Mouse (Mus musculus) kidney, embryonic 15.5 days (tissue): ENCODE measurements around the gene Opn5. TPM values are rescaled to one million over a fixed set of nuclear protein-coding genes. Genes with fewer than 3 reads are reported as not detected.

Source experiments
- ATAC-seq: fragments of 200-750 bp; cut with Nextera tagmentation; replicated peaks from 2 replicates; pipeline ENCODE4 v1.8.0; 2017; ENCODE audit warnings: moderate TSS enrichment; ENCODE audit not compliant: low FRiP score
- H3K27ac ChIP-seq: fragments of 300-500 bp; sonication (generic); 2 replicates; pipeline ENCODE4 v1.5.1; 2015; ENCODE audit warnings: mild to moderate bottlenecking, inconsistent platforms
- H3K27me3 ChIP-seq: fragments of 300-500 bp; sonication (generic); 2 replicates; pipeline ENCODE4 v1.6.1; 2015; ENCODE audit warnings: inconsistent platforms
- H3K36me3 ChIP-seq: fragments of 300-500 bp; sonication (generic); 2 replicates; pipeline ENCODE4 v1.6.1; 2015; ENCODE audit warnings: inconsistent platforms
- H3K4me1 ChIP-seq: fragments of 300-500 bp; sonication (generic); 2 replicates; pipeline ENCODE4 v1.6.1; 2015; ENCODE audit warnings: inconsistent platforms
- H3K4me2 ChIP-seq: fragments of 300-500 bp; sonication (generic); 2 replicates; pipeline ENCODE4 v1.6.1; 2015; ENCODE audit warnings: moderate library complexity, mild to moderate bottlenecking, inconsistent platforms
- H3K4me3 ChIP-seq: fragments of 300-500 bp; sonication (generic); replicated peaks from 2 replicates; pipeline ENCODE4 v1.5.1; 2015; ENCODE audit warnings: mild to moderate bottlenecking, inconsistent platforms
- H3K9ac ChIP-seq: fragments of 300-500 bp; sonication (generic); 2 replicates; pipeline ENCODE4 v1.6.1; 2015; ENCODE audit warnings: mild to moderate bottlenecking, inconsistent platforms
- H3K9me3 ChIP-seq: fragments of 300-500 bp; sonication (generic); replicated peaks from 2 replicates; pipeline ENCODE4 v1.6.1; 2016; ENCODE audit warnings: inconsistent platforms
- WGBS: fragments of 180-500 bp; shearing (Covaris S2); methylation state at CpG from one replicate; pipeline ENCODE4 v1.1.7; 2015; ENCODE audit warnings: mixed read lengths; 5-methylcytosine and 5-hydroxymethylcytosine counted together
- polyA plus RNA-seq: library from polyadenylated mRNA; unstranded; fragments of >200 nt; fragmentation: Nextera tagmentation; extraction: Ambion mirVana; gene quantifications from 2 replicates; pipeline ENCODE4 v1.2.1, GENCODE M21; 2015

Gene Opn5
- 0.22 and 0.23 TPM in 2 replicates for polyA plus RNA-seq

GRCm38 (mm10) chr17:42611295-42611694 lies at the start of gene Opn5:
Gene Opn5 (minus strand): TSS chr17:42611395.
- Histone ChIP-seq H3K4me3 (no peak within 1 kb of the TSS), H3K9me3 (no peaks in the 10 kb centered on the region), H3K4me2 (no peak within 1 kb of the TSS), H3K4me1 (peaks cover 6% of the 10 kb centered on the region; the same call in 1 of the 2 replicates), H3K27ac (no peak within 1 kb of the TSS), H3K36me3 (no peaks in the 10 kb centered on the region), H3K9ac (no peak within 1 kb of the TSS), H3K27me3 (no peaks in the 10 kb centered on the region)
- no peak for ATAC-seq
- 80% methylated on average over 8 of the region's 8 CpGs for WGBS

GRCm38 (mm10) chr17:42658634-42659422 lies 47.6 kb upstream of the Opn5 start:
- Histone ChIP-seq H3K27me3 (no peaks in the 10 kb centered on the region), H3K36me3 (no peaks in the 10 kb centered on the region), H3K9me3 (no peaks in the 10 kb centered on the region), H3K4me2 (peak overlapping the region; percentile 45), H3K4me1 (no peaks in the 10 kb centered on the region), H3K27ac (no peak overlapping the region), H3K4me3 (no peak overlapping the region), H3K9ac (no peak overlapping the region)
- peak; percentile 67; the same call in 1 of the 2 replicates for ATAC-seq
- 25% methylated on average over 14 of the region's 14 CpGs for WGBS

GRCm38 (mm10) chr17:42643416-42643815 lies 32.2 kb upstream of the Opn5 start:
- Histone ChIP-seq H3K27me3 (no peaks in the 10 kb centered on the region), H3K36me3 (no peaks in the 10 kb centered on the region), H3K4me1 (no peaks in the 10 kb centered on the region), H3K9me3 (no peaks in the 10 kb centered on the region), H3K9ac (no peak overlapping the region), H3K27ac (no peak overlapping the region), H3K4me3 (no peak overlapping the region), H3K4me2 (no peak overlapping the region)
- no peak for ATAC-seq
- 89% methylated on average over 3 of the region's 3 CpGs for WGBS

DNA sequence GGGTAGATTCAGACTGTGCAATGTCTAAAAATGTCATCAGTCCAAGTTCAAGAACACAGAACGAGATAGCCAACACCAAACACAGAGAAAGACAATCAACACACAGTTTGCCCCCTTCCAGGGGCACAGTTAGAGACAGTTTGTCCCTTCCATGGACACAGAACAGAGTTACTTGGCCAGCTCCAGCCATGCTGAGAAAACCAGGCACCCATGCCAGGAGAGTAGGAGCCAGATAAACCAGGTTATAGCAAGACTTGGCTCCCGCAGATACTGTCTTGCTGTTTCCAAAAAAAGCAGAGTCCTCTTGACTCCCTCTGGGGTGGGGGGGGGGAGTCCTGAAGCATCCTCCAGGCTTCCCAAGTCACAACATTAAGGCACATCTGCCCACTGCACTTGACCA lies 19.0 kb upstream of the Opn5 start:
- H3K27me3 ChIP-seq = no peaks in the 10 kb centered on the region
- H3K4me2 ChIP-seq = no peak overlapping the region
- no peak overlapping the region for H3K4me3 ChIP-seq
- no peak overlapping the region for H3K9ac ChIP-seq
- ATAC-seq = no peak
- 93% methylated on average over 2 of the region's 2 CpGs for WGBS
- no peaks in the 10 kb centered on the region for H3K4me1 ChIP-seq
- no peaks in the 10 kb centered on the region for H3K9me3 ChIP-seq
- no peaks in the 10 kb centered on the region for H3K36me3 ChIP-seq
- no peak overlapping the region for H3K27ac ChIP-seq

DNA sequence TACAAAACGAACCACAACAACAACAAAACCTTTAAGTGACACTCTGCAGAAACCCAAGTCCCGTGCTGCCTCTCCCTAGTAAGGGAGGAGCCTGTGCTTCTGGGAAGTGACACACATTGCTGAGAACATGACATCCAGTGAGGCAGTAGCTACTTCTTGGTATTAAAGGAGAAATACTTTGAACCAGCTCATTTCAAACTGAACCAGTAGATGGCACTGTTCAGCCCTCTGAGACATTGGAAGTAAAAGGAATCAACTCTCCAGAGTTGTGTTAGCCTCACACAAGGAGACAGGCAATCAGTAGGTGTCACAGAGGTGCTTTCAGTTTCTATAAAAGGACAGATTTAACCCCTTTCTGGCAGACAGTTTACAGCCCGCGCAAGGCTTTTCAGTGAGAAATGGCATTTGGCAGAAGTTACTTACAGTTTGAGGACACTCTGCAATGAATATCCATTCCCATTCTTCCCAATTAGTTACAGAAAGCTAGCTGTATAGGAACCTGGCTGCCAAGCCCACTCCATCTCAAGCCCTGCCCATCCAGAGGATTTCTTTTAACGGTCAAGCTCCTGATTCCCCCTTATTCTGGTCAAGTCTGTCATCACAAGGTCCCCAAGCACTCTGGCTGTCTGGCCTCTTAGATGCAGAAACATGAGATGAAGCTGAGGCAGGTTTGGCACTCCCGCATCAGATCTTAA lies 2.0 kb upstream of the Opn5 start:
- no peak overlapping the region for H3K4me2 ChIP-seq
- ATAC-seq = peak; percentile 54
- H3K27ac ChIP-seq = no peak overlapping the region
- H3K27me3 ChIP-seq = no peaks in the 10 kb centered on the region
- H3K4me3 ChIP-seq = no peak overlapping the region
- H3K4me1 ChIP-seq = 0 out of 2 replicates have a peak, but pooled peaks cover 3% of the 10 kb centered on the region
- no peak overlapping the region for H3K9ac ChIP-seq
- H3K36me3 ChIP-seq = no peaks in the 10 kb centered on the region
- H3K9me3 ChIP-seq = no peaks in the 10 kb centered on the region
- WGBS = 34% methylated on average over 6 of the region's 6 CpGs

DNA sequence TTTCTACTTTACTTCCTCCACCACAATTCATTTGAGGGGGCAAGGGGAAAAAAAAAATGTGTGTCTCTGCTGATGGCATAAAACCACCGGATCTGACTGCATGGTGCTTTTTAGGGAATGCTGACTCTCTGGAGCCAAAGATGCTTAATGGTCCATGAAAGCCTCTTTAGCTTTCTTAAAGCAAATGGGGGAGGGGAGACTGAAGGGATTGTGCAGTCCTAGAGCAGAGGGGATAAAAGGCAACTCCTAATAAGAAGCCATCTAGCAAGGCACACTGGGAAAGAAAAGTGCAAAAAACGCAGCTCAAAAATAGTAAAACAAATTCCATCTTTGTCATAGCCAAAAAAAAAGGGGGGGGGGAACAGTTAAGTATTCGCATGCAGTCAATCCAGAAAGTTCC lies 2.9 kb downstream of the Opn5 start:
- 27% methylated on average over 3 of the region's 3 CpGs for WGBS
- no peak overlapping the region for H3K4me2 ChIP-seq
- ATAC-seq = peak; percentile 82
- H3K9ac ChIP-seq = no peak overlapping the region
- no peaks in the 10 kb centered on the region for H3K27me3 ChIP-seq
- peaks cover 6% of the 10 kb centered on the region; the same call in 1 of the 2 replicates for H3K4me1 ChIP-seq
- no peaks in the 10 kb centered on the region for H3K36me3 ChIP-seq
- no peak overlapping the region for H3K27ac ChIP-seq
- no peaks in the 10 kb centered on the region for H3K9me3 ChIP-seq
- H3K4me3 ChIP-seq = no peak overlapping the region

DNA sequence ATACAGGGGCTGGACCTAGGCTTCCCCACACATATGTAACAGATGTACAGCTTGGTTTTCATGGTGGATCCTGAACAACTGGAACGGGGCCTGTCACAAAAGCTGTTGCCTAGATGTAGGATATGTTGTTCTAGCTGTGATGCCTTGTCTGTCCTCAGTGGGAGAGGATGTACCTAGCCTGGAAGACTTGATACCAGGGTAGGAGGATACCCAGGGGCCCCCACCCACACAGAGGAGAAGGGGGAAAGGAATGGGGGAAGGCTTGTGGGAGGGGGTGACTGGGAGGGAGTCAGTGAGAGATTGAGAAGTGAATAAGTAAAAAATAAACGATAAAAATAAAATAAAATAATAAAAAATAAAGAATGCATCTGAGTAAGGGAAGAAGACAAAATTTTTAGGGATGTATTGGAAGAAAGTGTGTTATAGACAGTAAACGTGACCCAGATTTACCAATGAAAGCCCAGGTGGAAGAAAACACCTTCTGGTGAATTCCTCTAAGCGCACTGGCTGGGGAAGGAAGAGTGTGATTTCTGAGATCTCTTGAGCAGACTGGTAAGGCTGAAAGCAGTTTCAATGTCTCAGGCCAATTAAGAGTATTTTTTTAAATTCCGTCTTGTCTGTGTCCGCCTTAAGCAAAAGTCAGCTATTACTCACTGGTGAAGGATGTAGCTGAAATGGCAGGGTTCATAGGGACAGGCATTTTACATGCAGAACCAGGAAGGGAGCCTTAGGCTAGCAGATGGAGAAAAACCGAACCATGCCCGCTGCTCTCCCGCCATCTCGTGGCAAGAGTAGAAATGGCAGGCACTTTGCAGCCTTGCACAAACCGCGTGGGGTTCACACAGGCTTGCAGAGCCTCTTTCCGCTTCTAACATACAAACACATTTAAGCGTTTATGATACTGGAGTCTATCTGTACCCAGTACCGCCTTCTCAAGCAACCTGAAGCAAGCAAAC lies 8.1 kb downstream of the Opn5 start:
- peak; percentile 87 for ATAC-seq
- Histone ChIP-seq H3K4me3 (no peak overlapping the region), H3K36me3 (no peaks in the 10 kb centered on the region), H3K4me2 (0 out of 2 replicates have a peak overlapping the region, but pooled peaks have one; percentile 19), H3K9ac (no peak overlapping the region), H3K27ac (no peak overlapping the region), H3K4me1 (peaks cover 3% of the 10 kb centered on the region; the same call in 1 of the 2 replicates), H3K27me3 (no peaks in the 10 kb centered on the region), H3K9me3 (no peaks in the 10 kb centered on the region)
- WGBS = 24% methylated on average over 15 of the region's 15 CpGs

GRCm38 (mm10) chr17:42586486-42586885 lies 24.7 kb downstream of the Opn5 start:
- Histone ChIP-seq H3K36me3 (no peaks in the 10 kb centered on the region), H3K4me3 (no peak overlapping the region), H3K4me2 (no peak overlapping the region), H3K9me3 (no peaks in the 10 kb centered on the region), H3K9ac (no peak overlapping the region), H3K27ac (no peak overlapping the region), H3K4me1 (no peaks in the 10 kb centered on the region), H3K27me3 (no peaks in the 10 kb centered on the region)
- WGBS = 76% methylated on average over 1 of the region's 1 CpGs
- ATAC-seq = no peak

DNA sequence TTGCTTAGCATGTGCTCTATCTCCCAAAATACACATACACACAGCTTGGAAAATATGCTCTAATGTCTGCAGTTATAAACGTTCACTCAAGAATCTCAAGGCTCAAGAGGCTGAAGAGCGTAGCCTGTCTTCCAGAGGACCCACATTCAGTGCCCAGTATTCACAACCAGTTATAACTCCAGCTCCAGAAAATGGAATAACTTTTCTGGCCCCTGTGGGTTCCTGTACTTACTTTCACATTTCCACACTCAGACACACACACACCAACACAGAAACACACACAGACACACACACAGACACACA lies 28.2 kb downstream of the Opn5 start:
- Histone ChIP-seq H3K27me3 (no peaks in the 10 kb centered on the region), H3K27ac (no peak overlapping the region), H3K9ac (no peak overlapping the region), H3K4me3 (no peak overlapping the region), H3K36me3 (no peaks in the 10 kb centered on the region), H3K4me1 (no peaks in the 10 kb centered on the region), H3K4me2 (no peak overlapping the region), H3K9me3 (no peaks in the 10 kb centered on the region)
- no peak for ATAC-seq
- WGBS = 85% methylated on average over 2 of the region's 2 CpGs

GRCm38 (mm10) chr17:42582281-42583028 lies 28.7 kb downstream of the Opn5 start:
- H3K4me3 ChIP-seq = no peak overlapping the region
- no peaks in the 10 kb centered on the region for H3K9me3 ChIP-seq
- H3K27me3 ChIP-seq = no peaks in the 10 kb centered on the region
- no peaks in the 10 kb centered on the region for H3K4me1 ChIP-seq
- H3K4me2 ChIP-seq = no peak overlapping the region
- WGBS = 81% methylated on average over 1 of the region's 1 CpGs
- H3K36me3 ChIP-seq = no peaks in the 10 kb centered on the region
- ATAC-seq = no peak
- H3K9ac ChIP-seq = no peak overlapping the region
- H3K27ac ChIP-seq = no peak overlapping the region

DNA sequence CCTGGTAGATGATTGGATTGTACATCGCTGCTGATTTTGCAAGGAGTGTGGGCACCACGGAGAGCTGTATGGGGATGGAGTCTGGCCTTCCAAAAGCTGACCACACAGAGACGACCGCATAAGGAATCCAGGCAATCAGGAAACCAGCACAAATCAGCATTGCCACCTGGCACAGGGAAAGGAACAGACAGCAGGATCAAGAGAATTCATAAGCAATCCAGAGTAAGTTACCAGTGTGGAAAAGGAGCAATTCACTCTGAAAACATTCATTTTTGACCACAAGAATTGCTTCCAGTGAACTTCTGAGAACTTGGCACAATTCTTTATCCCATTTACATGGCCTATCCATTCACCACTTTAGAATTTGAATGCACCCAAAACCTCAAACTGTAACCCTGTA lies 30.6 kb downstream of the Opn5 start:
- Histone ChIP-seq H3K9ac (no peak overlapping the region), H3K4me1 (peaks cover 9% of the 10 kb centered on the region), H3K4me2 (no peak overlapping the region), H3K9me3 (no peaks in the 10 kb centered on the region), H3K36me3 (no peaks in the 10 kb centered on the region), H3K4me3 (no peak overlapping the region), H3K27ac (no peak overlapping the region), H3K27me3 (no peaks in the 10 kb centered on the region)
- WGBS = 83% methylated on average over 4 of the region's 4 CpGs
- ATAC-seq = no peak
